Mouse (Mus musculus) limb, embryonic 14.5 days (tissue): Measurements from ENCODE around the gene Oas1e. TPM values are rescaled to one million over a fixed set of nuclear protein-coding genes. Genes with fewer than 3 reads are reported as not detected.

Experiments
- ATAC-seq: fragments of 200-750 bp; cut with Nextera tagmentation; 2 replicates; pipeline ENCODE4 v1.8.0; 2017; ENCODE audit warnings: low read depth, moderate number of reproducible peaks, moderate TSS enrichment; ENCODE audit not compliant: low FRiP score
- DNase-seq: peaks from one replicate; pipeline ENCODE4 v3.0.0-alpha.2; 2015; ENCODE audit warnings: low spot score
- H3K27ac ChIP-seq: fragments of 300-500 bp; sonication (generic); replicated peaks from 2 replicates; pipeline ENCODE4 v1.5.1; 2014; ENCODE audit warnings: low read depth, mild to moderate bottlenecking, low read length, moderate library complexity, mixed read lengths
- H3K27me3 ChIP-seq: fragments of 300-500 bp; sonication (generic); 2 replicates; pipeline ENCODE4 v1.6.1; 2014; ENCODE audit warnings: low read length, mixed read lengths; ENCODE audit not compliant: control insufficient read depth, insufficient read depth
- H3K36me3 ChIP-seq: fragments of 300-500 bp; sonication (generic); 2 replicates; pipeline ENCODE4 v1.6.1; 2014; ENCODE audit warnings: mild to moderate bottlenecking, low read length, moderate library complexity, mixed read lengths; ENCODE audit not compliant: control insufficient read depth, insufficient read depth
- H3K4me1 ChIP-seq: fragments of 300-500 bp; sonication (generic); 2 replicates; pipeline ENCODE4 v1.6.1; 2014; ENCODE audit warnings: antibody characterized with exemption, low read length, mixed read lengths; ENCODE audit not compliant: control insufficient read depth, insufficient read depth
- H3K4me2 ChIP-seq: fragments of 300-500 bp; sonication (generic); replicated peaks from 2 replicates; pipeline ENCODE4 v1.6.1; 2014; ENCODE audit warnings: low read depth, mild to moderate bottlenecking, low read length, moderate library complexity; ENCODE audit not compliant: severe bottlenecking
- H3K4me3 ChIP-seq: fragments of 300-500 bp; sonication (generic); replicated peaks from 2 replicates; pipeline ENCODE4 v1.5.1; 2014; ENCODE audit warnings: low read length
- H3K9ac ChIP-seq: fragments of 300-500 bp; sonication (generic); 2 replicates; pipeline ENCODE4 v1.6.1; 2014; ENCODE audit warnings: mild to moderate bottlenecking, low read depth, low read length, moderate library complexity; ENCODE audit not compliant: severe bottlenecking
- H3K9me3 ChIP-seq: fragments of 300-500 bp; sonication (generic); 2 replicates; pipeline ENCODE4 v1.6.1; 2016; ENCODE audit warnings: low read length; ENCODE audit not compliant: control insufficient read depth
- POLR2A ChIP-seq: fragments of 200-500 bp; IDR thresholded peaks from 2 replicates; pipeline ENCODE4 v1.8.0; 2012; ENCODE audit warnings: inconsistent platforms, mild to moderate bottlenecking, moderate library complexity, borderline replicate concordance; ENCODE audit not compliant: insufficient read depth, insufficient read length; ENCODE audit errors: extremely low read depth
- WGBS: fragments of 180-500 bp; shearing (Covaris S2); extraction: QIAGEN DNeasy Blood & Tissue Kit; methylation state at CpG from one replicate; pipeline ENCODE4 v1.1.7; 2014; 5-methylcytosine and 5-hydroxymethylcytosine counted together
- polyA plus RNA-seq, 2 experiments: library from polyadenylated mRNA; depleted of rRNA in 1 of 2; stranded (reverse) in 1 of 2; unstranded in 1 of 2; fragments of >200 nt; fragmentation: Nextera tagmentation in 1 of 2; extraction: Ambion mirVana in 1 of 2; gene quantifications; 2 replicates each; pipeline versions ENCODE4 v1.2.1 to v1.2.3; 2012 to 2014

Gene Oas1e
- polyA plus RNA-seq, 2 experiments = not detected

GRCm38 (mm10) chr5:120752786-120753185 is 42.5 kb downstream of the Oas1e start:
- Histone ChIP-seq H3K9ac (no peak overlapping the region), H3K27ac (no peak overlapping the region), H3K4me3 (no peak overlapping the region), H3K4me1 (no peaks in the 10 kb centered on the region), H3K9me3 (no peaks in the 10 kb centered on the region), H3K36me3 (no peaks in the 10 kb centered on the region), H3K4me2 (no peak overlapping the region), H3K27me3 (no peaks in the 10 kb centered on the region)
- 67% methylated on average over 3 of the region's 3 CpGs for WGBS
- no peak for TF ChIP-seq POLR2A
- no peak for DNase-seq
- ATAC-seq = no peak

DNA sequence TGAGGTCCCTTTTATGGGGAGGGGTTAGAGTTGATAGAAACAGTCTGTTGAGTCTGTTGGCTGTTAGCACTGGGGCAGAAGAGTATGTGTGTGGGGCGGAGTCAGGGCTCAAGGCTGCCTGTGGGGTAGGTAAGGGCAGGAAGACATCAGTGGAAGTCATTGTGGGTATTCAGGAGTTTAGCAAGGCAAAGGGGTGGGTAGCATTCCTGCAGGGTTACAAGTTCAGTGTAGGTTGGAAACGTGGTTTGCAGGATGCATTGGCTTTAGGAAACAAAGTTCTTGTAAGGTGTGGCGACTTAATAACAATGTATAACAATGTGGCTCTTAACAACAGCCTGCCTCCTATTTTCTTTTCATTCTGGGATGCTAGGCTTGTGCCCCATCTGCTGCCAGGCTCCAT is 44.1 kb downstream of the Oas1e start:
- H3K9me3 ChIP-seq = no peaks in the 10 kb centered on the region
- no peaks in the 10 kb centered on the region for H3K36me3 ChIP-seq
- no peak for TF ChIP-seq POLR2A
- no peak for DNase-seq
- no peak overlapping the region for H3K4me3 ChIP-seq
- no peak for ATAC-seq
- H3K4me1 ChIP-seq = no peaks in the 10 kb centered on the region
- no peak overlapping the region for H3K27ac ChIP-seq
- no peak overlapping the region for H3K4me2 ChIP-seq
- H3K27me3 ChIP-seq = no peaks in the 10 kb centered on the region
- H3K9ac ChIP-seq = no peak overlapping the region
- 63% methylated on average over 3 of the region's 3 CpGs for WGBS

DNA sequence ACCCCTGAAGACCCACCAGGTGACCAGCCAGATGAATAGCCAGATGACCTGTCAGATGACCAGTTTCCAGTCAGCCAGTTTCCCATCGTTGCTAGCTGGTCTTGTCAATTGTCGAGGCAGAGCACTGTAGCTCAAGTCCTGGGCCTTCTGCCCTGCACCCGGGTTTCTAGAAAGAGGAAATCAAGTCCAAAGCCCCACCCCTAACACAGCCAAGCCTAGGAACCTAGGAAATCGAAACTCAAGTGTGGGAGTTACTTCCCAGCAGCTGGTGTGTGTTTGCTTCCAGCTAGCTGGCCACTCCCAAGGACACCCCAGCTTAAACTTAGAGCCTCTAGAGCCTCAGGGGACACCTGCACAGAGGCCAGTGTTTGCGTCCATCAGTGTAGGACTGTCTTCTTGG is 45.6 kb downstream of the Oas1e start, which contains the start of gene Oas2:
Gene Oas2, minus strand, starts transcription at position 166 of the 400 bp plus-strand sequence.
- ATAC-seq (no peak), DNase-seq (no peak)
- WGBS = 66% methylated on average over 5 of the region's 5 CpGs

GRCm38 (mm10) chr5:120746451-120746850 is 48.9 kb downstream of the Oas1e start:
- ATAC-seq (no peak), DNase-seq (peak; percentile 66)
- no peak overlapping the region for H3K9ac ChIP-seq
- H3K9me3 ChIP-seq = no peaks in the 10 kb centered on the region
- no peak for TF ChIP-seq POLR2A
- no peaks in the 10 kb centered on the region for H3K36me3 ChIP-seq
- no peaks in the 10 kb centered on the region for H3K27me3 ChIP-seq
- no peak overlapping the region for H3K4me3 ChIP-seq
- H3K4me2 ChIP-seq = no peak overlapping the region
- no peaks in the 10 kb centered on the region for H3K4me1 ChIP-seq
- 6% methylated on average over 5 of the region's 5 CpGs for WGBS
- H3K27ac ChIP-seq = no peak overlapping the region

More for the DNA sequence above, 45.6 kb downstream of the Oas1e start, which contains the start of gene Oas2:
- TF ChIP-seq POLR2A = no peak
- Histone ChIP-seq H3K9ac (no peak within 1 kb of the TSS), H3K4me1 (no peaks in the 10 kb centered on the region), H3K36me3 (no peaks in the 10 kb centered on the region), H3K27me3 (no peaks in the 10 kb centered on the region), H3K9me3 (no peaks in the 10 kb centered on the region), H3K4me2 (no peak within 1 kb of the TSS), H3K27ac (no peak within 1 kb of the TSS), H3K4me3 (no peak within 1 kb of the TSS)

DNA sequence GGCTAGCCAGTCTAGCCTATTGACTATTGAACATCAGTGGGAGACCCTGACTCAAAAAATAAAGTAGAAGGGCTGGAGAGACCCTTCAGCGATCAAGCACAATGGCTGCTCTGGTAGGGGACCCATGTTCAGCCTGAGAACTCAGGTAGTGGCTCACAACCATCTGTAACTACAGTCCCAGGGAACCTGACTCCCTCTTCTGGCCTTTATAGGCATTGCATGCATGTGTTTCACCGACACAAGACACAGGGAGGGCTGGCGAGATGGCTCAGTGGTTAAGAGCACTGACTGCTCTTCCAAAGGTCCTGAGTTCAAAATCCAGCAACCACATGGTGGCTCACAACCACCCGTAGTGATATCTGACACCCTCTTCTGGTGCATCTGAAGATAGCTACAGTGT is 53.2 kb downstream of the Oas1e start:
- Histone ChIP-seq H3K27ac (no peak overlapping the region), H3K4me2 (no peak overlapping the region), H3K4me3 (no peak overlapping the region), H3K9me3 (no peaks in the 10 kb centered on the region), H3K4me1 (no peaks in the 10 kb centered on the region), H3K9ac (no peak overlapping the region), H3K36me3 (no peaks in the 10 kb centered on the region), H3K27me3 (no peaks in the 10 kb centered on the region)
- no peak for TF ChIP-seq POLR2A
- DNase-seq (no peak), ATAC-seq (no peak)
- WGBS = 27% methylated on average over 4 of the region's 4 CpGs

Other genes starting within 250 kb of the Oas1e start
- gene Tpcn1, start 206.9 kb downstream of the Oas1e start, polyA plus RNA-seq (2012; rRNA removed) = 47.1 and 64.9 TPM in 2 replicates
- 24.3 and 25.2 TPM in 2 replicates for gene Tpcn1, start 206.9 kb downstream of the Oas1e start, polyA plus RNA-seq (2014; fragmentation: Nextera tagmentation; extraction: Ambion mirVana)
- 0.90 and 1.4 TPM in 2 replicates for gene Iqcd, start 206.5 kb downstream of the Oas1e start, polyA plus RNA-seq (2012; rRNA removed)
- gene Iqcd, start 206.5 kb downstream of the Oas1e start, polyA plus RNA-seq (2014; fragmentation: Nextera tagmentation; extraction: Ambion mirVana) = 0.12 and 0.43 TPM in 2 replicates
- 25.4 TPM in 2 replicates for gene Rita1, start 182.9 kb downstream of the Oas1e start, polyA plus RNA-seq (2012; rRNA removed)
- gene Rita1, start 182.9 kb downstream of the Oas1e start, polyA plus RNA-seq (2014; fragmentation: Nextera tagmentation; extraction: Ambion mirVana) = 10.2 and 11.6 TPM in 2 replicates
- 36.1 and 42.1 TPM in 2 replicates for gene Ddx54, start 182.8 kb downstream of the Oas1e start, polyA plus RNA-seq (2012; rRNA removed)
- gene Ddx54, start 182.8 kb downstream of the Oas1e start, polyA plus RNA-seq (2014; fragmentation: Nextera tagmentation; extraction: Ambion mirVana) = 34.1 and 35.1 TPM in 2 replicates
- gene Cfap73, start 161.3 kb downstream of the Oas1e start, polyA plus RNA-seq (2012; rRNA removed) = not detected in 2 replicates
- not detected in 2 replicates for gene Cfap73, start 161.3 kb downstream of the Oas1e start, polyA plus RNA-seq (2014; fragmentation: Nextera tagmentation; extraction: Ambion mirVana)
- 0.19 and 0.32 TPM in 2 replicates for gene Rasal1, start 146.7 kb downstream of the Oas1e start, polyA plus RNA-seq (2012; rRNA removed)
- 0.17 and 1.0 TPM in 2 replicates for gene Rasal1, start 146.7 kb downstream of the Oas1e start, polyA plus RNA-seq (2014; fragmentation: Nextera tagmentation; extraction: Ambion mirVana)
- 11.1 and 14.7 TPM in 2 replicates for gene Dtx1, start 83.6 kb downstream of the Oas1e start, polyA plus RNA-seq (2012; rRNA removed)
- 3.9 and 5.5 TPM in 2 replicates for gene Dtx1, start 83.6 kb downstream of the Oas1e start, polyA plus RNA-seq (2014; fragmentation: Nextera tagmentation; extraction: Ambion mirVana)
- gene Oas2, start 45.7 kb downstream of the Oas1e start, polyA plus RNA-seq (2012; rRNA removed) = 1.1 and 1.5 TPM in 2 replicates
- gene Oas2, start 45.7 kb downstream of the Oas1e start, polyA plus RNA-seq (2014; fragmentation: Nextera tagmentation; extraction: Ambion mirVana) = 0.23 and 0.75 TPM in 2 replicates
- 0.11 and 0.22 TPM in 2 replicates for gene Oas3, start 17.9 kb downstream of the Oas1e start, polyA plus RNA-seq (2012; rRNA removed)
- 0.22 TPM in 1 of 2 replicates, not detected in the other for gene Oas3, start 17.9 kb downstream of the Oas1e start, polyA plus RNA-seq (2014; fragmentation: Nextera tagmentation; extraction: Ambion mirVana)
- 0.58 and 0.85 TPM in 2 replicates for gene Oas1c, start 17.0 kb upstream of the Oas1e start, polyA plus RNA-seq (2012; rRNA removed)
- gene Oas1c, start 17.0 kb upstream of the Oas1e start, polyA plus RNA-seq (2014; fragmentation: Nextera tagmentation; extraction: Ambion mirVana) = 0.10 and 0.19 TPM in 2 replicates
- gene Oas1f, start 51.8 kb upstream of the Oas1e start, polyA plus RNA-seq (2012; rRNA removed) = not detected in 2 replicates
- not detected in 2 replicates for gene Oas1f, start 51.8 kb upstream of the Oas1e start, polyA plus RNA-seq (2014; fragmentation: Nextera tagmentation; extraction: Ambion mirVana)
- not detected in 2 replicates for gene Oas1h, start 65.9 kb upstream of the Oas1e start, polyA plus RNA-seq (2012; rRNA removed)
- gene Oas1h, start 65.9 kb upstream of the Oas1e start, polyA plus RNA-seq (2014; fragmentation: Nextera tagmentation; extraction: Ambion mirVana) = not detected in 2 replicates
- 0.58 and 0.72 TPM in 2 replicates for gene Oas1g, start 92.1 kb upstream of the Oas1e start, polyA plus RNA-seq (2012; rRNA removed)
- gene Oas1g, start 92.1 kb upstream of the Oas1e start, polyA plus RNA-seq (2014; fragmentation: Nextera tagmentation; extraction: Ambion mirVana) = 0.19 TPM in 1 of 2 replicates, not detected in the other
- gene Oas1a, start 112.0 kb upstream of the Oas1e start, polyA plus RNA-seq (2012; rRNA removed) = 1.5 and 2.0 TPM in 2 replicates
- 1.3 and 1.6 TPM in 2 replicates for gene Oas1a, start 112.0 kb upstream of the Oas1e start, polyA plus RNA-seq (2014; fragmentation: Nextera tagmentation; extraction: Ambion mirVana)
- not detected in 2 replicates for gene Oas1d, start 119.0 kb upstream of the Oas1e start, polyA plus RNA-seq (2012; rRNA removed)
- not detected in 2 replicates for gene Oas1d, start 119.0 kb upstream of the Oas1e start, polyA plus RNA-seq (2014; fragmentation: Nextera tagmentation; extraction: Ambion mirVana)
- gene Rph3a, start 214.6 kb upstream of the Oas1e start, polyA plus RNA-seq (2012; rRNA removed) = 0.10 and 0.17 TPM in 2 replicates
- gene Rph3a, start 214.6 kb upstream of the Oas1e start, polyA plus RNA-seq (2014; fragmentation: Nextera tagmentation; extraction: Ambion mirVana) = not detected in 2 replicates